Mouse (Mus musculus) MN1 (cell line): ENCODE measurements around the gene Soat2.
A peak's percentile ranks its signal among the peaks of the same experiment; 100 is the strongest.
"Not testable (repeated sequence)": the region's sequence is repeated elsewhere in the genome, so short reads cannot be mapped to it uniquely, and the experiment has no call there.

Experiments
- DNase-seq: peaks from one replicate; pipeline ENCODE4 v3.0.0-alpha.2; 2016; ENCODE audit warnings: low spot score

Gene Soat2

DNA sequence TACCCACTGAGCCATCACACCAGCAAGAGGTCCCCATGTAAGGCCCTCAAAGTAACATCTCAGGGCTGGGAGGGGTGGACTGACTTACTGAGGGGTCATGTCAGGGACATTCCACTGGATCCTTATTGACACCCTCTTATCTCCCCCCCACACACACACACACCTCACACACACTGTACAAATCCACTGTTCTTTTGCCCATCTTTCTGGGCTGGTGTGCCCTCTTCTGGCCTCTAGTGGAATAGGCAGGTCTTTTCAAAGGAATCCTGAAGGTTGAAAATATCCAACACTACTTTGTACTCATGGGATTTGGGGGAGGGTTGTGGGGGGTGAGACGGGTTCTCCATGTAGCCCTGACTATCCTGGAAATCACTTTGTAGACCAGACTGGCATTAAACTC is 3.4 kb upstream of the Soat2 start:
- DNase-seq, result peak; percentile 73

DNA sequence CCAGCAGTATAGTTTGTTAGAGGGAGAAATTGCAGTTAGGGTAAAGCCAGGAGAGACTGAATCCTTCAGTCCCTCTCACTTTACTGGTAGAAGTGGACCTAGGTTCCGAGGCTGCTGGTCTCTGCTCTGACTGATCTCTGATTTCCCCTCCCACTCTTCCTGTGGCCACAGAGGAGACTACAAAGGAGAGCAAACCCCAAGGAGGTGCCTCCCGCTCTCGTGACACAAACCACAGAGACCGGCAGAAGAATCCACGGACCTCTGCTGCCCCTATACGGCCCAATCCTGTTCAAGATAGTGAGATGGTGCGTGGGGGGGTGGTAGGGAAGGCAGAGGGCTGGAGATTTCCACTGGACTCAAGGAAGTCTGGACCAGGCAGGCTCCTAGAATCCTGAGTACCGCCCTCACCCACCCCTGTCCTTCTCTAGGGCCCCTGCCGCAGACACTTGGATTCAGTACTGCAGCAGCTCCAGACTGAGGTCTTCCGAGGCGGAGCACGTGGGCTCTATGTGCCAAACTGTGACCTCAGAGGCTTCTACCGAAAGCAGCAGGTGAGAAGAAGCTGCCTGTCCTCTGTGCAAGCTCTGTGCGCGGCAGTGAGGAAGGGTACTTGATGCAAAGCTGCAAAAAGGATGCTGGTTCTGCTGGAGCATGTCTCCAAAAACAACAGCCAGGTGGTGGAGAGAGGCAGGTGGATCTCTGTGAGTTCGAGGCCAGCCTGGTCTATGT is 2.5 kb upstream of the Soat2 start:
- DNase-seq, result no peak

DNA sequence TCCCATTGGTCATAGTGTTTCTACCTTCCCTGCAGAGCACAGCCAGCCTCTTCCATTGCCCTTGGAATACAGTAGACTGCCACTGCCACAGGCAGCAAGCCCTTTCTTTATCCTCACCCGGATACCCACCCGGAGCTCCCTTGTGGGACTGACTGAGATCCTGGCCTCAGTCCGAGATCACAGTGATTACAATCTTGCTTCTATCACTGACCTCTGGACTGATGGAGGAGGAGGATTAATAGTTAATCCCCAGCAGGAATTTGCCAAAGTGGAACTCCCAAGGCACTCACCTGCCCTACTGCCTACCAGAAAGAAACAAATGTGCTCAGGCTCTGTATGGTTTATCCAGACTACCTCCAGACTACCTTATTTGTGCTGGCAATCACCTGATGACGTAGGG is 765 bp upstream of the Soat2 start:
- no peak for DNase-seq

DNA sequence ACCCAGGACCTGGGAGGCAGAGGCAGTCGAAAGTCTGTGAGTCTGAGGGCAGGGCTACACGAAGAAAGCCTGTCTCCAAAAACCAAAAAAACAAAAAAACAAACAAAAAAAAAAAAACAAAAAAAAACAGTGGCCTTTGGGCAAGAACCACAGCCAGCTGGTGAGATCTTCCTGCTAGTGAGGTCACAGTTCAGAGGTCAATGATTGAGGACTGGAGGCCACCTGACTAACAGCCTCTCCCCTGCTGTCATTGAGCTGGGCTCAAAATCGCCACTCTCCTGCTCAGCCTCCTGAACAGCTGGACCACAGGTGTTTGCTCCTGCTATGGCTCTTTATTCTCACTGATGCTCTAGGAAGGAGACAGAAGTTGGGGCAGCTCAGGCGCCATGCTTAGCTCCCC is 2.3 kb downstream of the Soat2 start:
- no peak for DNase-seq

DNA sequence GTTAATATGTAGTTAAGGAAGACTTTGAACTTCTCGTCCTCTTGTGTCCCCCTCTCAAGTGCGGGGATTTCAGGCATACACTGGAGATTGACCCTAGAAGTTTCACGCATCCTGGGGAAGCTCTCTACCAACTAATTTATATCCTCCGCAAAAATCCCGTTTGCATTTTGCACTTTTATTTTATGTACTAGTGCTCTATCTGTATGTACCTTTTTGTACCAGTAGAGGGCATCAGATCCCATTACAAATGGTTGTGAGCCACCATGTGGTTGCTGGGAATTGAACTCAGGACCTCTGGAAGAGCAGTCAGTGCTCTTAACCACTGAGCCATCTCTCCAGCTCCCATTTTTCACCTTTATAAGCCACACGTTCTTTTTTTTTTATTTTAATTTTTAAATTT is 4.7 kb downstream of the Soat2 start:
- DNase-seq, result not testable (repeated sequence)

DNA sequence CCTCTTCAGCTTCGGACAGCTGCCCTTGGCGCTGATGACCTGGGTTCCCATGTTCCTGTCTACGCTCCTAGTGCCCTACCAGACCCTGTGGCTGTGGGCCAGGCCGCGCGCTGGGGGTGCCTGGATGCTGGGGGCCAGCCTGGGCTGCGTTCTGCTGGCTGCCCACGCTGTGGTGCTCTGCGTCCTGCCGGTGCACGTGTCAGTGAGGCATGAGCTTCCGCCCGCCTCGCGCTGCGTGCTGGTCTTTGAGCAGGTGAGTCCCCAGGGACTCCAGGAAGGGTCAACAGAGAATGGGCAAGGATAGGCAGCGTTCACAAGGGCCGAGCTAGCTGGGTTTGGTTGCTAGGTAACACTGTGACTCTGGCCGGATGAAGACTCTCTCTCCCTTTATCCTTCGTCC is 6.5 kb downstream of the Soat2 start:
- DNase-seq, result no peak

DNA sequence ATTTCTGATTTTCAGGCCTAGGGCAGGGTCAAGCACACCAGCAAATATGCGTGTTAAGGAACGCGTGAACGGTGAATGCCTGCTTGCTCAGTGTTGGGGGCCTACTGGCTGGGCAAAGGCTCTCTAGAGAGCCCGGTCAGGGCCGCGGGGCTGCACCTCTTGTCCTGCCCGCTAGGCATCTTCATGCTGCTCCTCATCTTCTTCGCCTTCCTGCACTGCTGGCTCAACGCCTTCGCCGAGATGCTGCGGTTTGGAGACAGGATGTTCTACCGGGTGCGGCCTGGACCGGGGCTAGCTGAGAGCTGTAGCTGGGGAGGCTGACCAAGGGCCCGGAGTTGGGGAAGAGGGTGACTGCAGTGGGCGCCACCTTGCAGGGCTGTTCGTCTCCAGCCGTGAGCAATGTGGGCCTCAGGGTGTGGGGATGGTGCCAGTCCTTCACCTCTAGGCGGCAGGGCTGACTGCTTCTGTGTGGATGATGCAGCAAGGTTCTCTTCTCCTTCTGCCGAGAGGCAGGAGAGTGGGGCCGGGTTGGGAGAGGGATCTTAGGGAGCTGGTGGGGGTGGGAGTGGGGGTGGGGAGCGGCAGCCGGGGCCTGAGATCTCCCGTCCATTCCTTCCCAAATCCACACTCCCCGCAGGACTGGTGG is 10.2 kb downstream of the Soat2 start:
- DNase-seq, result no peak

DNA sequence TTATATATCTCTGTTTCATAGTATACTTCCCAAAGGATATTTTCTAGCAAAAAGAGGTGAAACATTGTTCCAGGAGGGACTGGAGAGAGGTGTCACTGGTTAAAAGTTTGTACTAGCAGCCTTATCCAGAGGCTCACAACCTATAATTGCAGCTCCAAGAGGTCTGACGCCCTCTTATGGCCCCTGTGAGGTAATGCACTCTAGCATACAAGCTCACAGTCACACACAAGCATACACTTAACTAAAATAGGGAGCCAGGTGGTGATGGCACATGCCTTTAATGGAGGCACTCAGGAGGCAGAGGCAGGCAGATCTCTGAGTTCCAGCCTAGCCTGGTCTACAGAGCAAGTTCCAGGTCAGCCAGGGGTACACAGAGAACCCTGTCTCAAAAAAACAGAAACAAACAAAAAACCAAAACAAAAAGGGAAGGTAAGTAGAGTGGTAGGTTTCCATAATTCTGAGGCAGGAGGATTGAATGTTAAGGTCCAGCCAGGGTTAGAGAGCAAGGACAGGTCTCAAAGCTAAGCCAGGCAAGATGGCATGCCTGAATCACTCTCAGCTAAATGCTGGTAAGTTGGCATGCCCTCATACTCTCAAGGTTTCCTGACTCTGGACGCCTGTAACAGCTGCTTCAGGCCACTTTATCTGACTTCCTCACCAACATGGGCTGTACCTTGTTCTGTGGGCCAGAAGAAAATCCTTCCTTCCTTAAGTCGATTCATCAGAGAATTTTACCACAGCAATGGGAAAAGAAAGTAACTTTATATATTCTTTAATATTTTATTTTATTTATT is 13.8 kb downstream of the Soat2 start:
- no peak for DNase-seq

DNA sequence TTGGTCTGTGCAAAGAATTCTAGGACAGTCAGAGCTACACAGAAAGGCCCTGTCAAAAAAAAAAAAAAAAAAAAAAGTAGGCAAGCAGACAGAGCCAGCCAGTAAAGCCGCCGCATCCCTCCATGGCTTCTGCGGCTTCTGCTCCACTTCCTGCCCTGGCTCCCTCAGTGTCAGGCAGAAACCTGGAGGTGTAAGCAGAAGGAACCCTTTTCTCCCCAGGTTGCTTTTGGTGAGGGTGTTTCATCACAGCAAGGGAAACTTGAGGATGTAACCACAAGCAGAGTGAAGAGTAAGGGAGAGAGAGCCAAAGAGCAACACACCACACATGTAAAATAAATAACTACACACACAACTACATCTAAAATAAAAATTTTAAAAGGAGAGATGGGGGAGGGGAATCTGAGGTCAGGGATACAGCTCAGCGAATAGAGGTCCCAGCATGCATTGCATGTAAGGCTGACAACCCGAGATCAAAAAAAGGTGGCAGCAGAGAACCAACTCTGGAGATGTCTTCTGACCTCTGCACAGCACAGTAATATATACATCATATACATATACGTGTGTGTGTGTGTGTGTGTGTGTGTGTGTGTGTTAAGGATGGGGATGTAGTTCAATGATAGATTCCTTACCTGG is 15.3 kb downstream of the Soat2 start:
- no peak for DNase-seq

DNA sequence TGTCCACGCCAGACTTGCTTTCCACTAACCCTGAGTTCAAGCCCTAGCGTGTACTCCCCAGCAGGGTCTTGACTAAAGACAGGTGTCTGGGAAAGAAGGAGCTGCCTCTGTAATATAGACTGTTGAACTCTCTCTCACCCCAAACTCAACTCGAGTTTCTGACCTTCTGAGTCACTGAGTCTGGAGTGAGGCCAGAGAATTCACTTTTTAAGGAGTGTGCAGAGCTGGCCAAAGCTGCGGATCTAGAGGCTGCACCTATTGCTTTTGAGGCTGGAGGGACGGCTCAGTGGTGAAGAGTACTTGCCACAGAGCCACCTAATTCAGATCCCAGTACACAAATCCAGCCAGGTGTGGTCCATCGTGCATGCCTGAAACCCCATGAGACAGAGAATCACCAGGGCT is 17.3 kb downstream of the Soat2 start:
- DNase-seq, result peak; percentile 64

DNA sequence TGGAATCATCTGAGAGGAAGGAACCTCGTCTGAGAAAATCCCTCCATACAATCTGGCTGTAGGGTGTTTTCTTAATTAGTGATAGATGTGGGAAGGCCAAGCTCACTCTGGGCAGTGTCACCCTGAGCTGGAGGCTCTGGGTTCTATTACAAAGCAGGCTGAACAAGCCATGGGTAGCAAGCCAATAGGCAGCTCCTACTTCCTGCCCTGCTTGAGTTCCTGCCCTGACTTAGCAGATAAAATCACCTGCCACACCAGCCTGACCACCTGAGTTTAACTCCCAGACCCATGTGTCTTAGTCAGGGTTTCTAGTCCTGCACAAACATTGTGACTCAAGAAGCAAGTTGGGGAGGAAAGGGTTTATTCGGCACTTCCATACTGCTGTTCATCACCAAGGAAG is 18.7 kb downstream of the Soat2 start:
- DNase-seq, result no peak

DNA sequence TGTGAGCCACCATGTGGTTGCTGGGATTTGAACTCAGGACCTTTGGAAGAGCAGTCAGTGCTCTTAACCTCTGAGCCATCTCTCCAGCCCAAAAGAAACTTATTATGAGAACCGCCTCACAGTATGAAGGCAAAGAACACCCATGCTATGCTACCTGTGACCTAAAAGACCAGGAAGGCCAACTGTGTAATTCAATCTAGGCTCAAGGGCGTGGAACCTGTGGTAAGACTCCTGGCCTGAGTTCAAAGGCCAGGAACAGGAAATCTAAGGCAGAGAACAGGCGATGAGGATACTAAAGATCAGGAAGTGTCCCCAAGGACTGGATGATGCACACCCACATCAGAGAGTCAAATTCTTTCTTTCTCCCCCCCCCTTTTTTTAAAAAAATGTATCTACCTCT is 23.3 kb downstream of the Soat2 start:
- no peak for DNase-seq

DNA sequence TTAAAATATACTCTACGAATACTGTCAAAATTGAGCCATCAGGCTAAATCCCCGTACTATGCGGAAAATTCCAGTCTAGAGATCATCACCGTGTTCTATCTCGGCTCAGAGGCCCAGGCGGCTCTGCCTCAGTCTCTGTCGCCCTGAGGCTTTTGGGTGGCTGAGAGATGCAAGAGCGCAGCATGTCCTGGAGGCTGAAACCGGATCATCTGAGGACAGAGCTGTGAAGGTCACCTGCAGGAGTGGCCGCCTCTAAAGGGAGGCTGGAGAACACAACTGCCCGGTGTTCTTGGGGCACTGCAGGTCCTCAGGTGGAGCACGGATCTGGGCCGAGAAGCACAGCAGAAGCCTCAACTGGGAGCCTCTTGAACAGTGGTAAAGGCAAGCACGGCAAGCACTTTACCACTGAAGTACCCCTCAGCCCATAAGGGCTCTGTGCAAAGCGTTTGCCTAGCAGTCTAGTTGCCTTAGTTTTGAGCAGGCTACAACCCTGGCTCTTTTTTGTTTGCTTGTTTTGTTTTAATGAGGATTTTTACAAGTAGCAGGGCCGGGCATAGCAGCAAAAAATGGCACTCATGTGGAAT is 25.5 kb downstream of the Soat2 start:
- no peak for DNase-seq

DNA sequence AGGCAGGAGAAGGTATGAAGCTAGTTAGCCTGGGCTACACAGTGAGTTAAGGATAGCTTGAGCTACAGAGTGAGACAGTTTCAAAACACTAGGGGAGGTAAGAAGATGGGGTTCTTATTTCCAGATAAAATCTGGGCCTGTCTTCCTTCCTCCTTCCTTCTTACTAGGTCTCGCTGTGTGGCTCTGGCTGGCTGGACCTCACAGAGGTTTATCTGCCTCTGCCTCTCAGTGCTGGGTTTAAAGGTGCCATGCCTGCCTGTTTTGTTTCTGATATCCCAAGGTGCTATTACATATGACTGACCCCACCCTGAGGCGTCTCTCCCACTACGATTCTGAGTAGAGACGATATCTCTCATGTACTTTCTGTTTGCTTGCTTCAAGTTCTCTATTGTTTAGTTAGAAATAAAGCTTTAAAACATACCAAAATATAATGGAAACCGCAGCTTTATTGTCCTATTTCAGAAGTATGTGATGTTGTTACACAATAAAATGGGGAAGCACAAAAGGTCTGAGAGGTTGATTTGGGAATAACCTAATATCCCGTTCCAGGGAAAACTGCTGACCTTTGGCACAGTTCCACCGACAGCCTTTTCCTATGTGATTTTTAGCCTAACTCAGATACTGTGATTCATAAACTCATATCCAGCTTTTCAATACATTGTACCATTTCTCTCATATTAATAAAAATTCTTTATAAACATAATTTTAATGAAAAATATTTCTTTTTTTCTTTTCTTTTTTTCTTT is 26.4 kb downstream of the Soat2 start:
- no peak for DNase-seq

DNA sequence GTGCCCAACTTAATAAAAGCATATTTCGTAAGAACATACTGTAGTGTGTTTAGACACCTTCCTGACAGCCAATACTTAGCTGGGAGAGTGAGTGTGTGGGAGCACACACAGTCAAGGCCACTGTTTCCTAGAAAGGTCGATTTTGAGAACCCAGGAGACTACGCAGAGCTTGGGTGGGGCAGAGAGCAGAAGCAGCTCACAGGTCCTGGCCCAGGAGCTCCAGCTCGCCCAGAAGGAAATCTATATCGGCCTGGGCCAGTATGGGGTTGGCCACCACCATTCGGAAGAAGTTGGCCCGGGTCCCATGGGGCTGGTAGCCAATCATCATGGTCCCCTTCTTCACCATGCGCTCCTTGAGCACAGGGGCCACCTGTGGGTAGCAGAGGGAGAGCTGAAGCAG is 27.1 kb downstream of the Soat2 start:
- DNase-seq, result no peak

DNA sequence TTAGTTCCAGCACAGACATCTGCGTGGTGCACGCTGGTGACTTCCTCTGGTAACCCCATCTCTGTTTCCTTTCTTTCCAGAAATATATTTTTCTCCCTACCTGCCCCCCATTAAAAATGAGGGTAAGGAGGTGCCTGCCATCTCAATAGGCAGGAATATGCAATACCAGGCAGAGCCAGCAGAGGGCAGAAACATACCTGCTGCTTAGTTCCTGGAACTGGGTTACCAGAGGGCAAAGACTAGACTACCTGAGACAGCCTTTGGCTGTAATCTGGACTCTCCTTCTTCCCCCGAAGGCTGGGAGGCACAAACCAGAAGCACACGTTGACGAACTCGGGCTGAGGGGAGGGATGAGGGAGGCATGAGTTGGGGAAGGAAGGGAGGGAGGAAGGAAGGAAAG is 28.0 kb downstream of the Soat2 start:
- peak; percentile 80 for DNase-seq

DNA sequence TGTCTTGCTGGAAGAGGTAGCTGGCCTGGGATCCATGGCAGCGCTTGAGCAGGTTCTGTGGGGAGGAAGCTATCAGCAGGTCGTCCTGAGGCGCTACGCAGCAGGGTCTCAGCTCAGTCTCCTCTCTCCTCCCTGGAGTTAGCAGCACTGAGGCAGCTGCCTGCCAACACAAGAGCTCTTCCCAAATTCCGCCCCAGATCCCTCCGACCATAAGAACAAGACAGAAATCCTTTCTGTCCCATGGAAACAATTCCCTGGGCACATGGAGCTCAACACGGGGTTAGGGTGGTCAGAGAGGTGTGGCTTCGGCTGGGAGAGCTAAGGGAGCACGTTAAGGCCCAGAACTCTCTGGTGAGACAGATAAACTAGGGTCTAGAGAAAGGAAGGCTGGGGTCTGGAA is 28.8 kb downstream of the Soat2 start:
- no peak for DNase-seq

DNA sequence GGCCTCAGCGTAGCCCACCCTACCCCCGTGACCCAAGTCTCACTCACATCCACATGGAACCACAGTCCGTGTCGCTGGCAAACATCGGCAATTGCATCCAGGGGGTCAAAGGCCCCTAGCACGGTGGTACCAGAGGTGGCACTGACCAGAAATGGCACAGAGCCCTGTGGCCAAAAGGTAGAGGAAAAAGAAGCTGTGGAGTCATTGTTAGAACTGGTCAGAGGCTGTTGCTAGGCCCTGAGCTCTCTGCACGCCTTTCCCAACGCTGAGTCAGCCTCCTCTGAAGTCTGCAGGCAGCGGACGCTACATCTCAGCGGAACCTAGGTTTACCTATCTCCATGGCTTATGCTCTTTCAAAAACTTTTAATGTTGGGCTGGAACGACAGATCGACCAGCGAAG is 29.6 kb downstream of the Soat2 start:
- no peak for DNase-seq

DNA sequence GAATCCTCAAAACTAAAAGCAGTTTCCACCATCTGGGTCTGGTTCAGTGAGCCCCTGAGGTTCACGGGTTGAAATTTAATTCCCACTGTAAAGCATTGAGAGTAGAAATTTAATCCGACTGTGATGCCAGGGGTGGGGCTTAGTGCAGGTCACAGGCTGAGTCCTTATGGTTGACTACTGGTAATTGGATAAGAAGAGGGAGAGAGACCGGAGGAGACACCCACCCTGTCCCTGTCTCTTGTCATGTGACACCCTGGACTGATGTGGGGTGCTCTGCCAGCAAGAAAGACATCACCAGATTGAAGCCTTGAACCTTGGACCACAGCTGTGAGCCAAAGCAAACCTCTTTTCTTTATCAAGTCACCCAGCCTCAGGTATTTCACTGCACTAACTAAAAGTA is 32.8 kb downstream of the Soat2 start:
- DNase-seq, result no peak

DNA sequence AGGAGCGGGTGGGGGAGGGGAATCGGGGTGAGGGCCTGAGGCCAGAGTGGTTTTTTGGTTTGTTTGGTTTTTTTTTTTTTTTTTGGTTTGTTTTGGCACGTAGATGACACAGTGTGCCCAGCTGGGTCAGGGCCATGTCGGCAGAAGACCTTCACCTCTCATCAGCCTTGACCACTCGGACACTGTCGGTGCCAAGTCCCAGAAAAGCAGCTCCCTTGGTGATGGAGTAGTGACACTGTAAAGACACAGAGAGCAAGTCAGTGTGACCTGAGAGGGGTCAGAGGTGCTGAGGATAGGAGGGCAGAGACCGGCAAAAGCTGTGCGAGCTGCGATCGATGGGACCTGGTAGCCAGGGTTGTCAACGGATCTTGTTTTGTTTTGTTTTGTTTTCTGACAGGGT is 35.9 kb downstream of the Soat2 start:
- DNase-seq, result no peak

DNA sequence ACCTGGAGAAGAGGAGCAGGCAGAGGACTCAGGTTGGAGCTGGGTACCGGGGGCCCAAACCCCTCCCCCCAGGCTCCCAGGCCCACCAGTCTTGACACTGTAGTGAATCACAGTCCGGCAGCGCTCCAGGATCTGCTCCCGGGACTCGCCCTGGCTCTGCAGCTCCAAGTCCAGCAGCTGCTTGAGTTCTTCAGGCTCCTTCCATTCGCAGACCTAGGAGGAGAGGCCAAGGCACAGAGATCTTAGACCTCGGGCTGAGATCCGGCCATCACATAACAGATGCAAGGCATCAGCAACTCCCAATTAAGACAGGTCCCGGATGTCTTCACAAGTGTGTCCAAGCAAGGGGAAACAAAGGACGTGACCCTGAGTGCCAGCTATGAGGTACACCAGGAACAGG is 37.8 kb downstream of the Soat2 start:
- DNase-seq, result no peak

DNA sequence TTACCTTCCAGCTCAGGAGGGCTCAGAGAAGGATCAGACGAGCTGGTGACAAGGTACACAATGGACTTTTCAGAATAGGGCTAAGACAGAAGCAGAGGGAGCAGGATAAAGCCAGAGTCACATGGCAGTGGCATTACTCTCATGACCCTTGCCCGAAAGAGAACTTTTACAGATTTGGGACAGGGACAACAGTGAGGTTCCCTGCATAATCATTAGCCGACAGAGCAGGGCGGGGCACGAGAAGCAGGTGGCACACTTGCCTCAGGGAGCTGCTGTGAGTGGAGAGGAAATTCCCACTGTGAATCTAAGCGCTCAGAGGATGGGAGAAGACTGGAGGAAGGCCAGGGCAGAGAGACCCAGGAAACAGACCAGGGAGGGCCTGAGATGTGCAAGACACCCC is 38.6 kb downstream of the Soat2 start:
- DNase-seq, result no peak
